Comparison of ENCODE assay signal across 13 mouse cellular contexts in the genomic region with DNA sequence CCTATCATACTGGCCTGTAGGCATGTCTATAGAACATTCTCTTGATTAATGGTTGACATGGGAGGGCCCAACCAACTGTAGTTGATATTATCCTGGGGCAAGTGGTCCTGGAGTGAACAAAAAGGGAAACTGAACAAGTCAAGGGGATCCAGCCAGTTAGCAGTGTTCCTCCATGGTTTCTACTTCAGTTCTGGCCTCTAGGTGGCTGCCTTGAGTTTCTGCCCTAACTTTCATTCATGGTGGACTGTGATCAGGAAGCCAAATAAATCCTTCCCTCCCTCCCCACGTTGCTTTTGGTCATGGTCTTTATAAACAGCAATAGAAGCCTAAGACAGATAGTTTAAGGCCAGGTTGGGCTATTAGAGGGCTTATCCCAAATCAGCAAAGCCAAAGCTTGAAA. TPM values are rescaled to one million over a fixed set of nuclear protein-coding genes. Genes with fewer than 3 reads are reported as not detected.
DNase-seq lines count a peak whose midpoint lies in the region; ATAC-seq and TF ChIP-seq lines count a peak whose summit lies in the region.
"Had no signal": no experiment of that assay in that cellular context is flagged by ENCODE, and none has a peak within 500 bp of the region (broad histone marks: within the 10 kb centered on the region; RNA-seq: fewer than 3 reads in every experiment).

No protein-coding gene starts in this region.

- ATAC-seq in hindbrain, postnatal 0 days: no peak
- no peak for ATAC-seq in hindbrain, embryonic 16.5 days
- ATAC-seq in G1E (ENCODE audit: extremely low read depth, insufficient number of reproducible peaks, low FRiP score, poor library complexity, severe bottlenecking): no peak
- no peak for ATAC-seq in erythroblast, adult 5-6 weeks (replicated peaks; ENCODE audit: low FRiP score, poor library complexity, severe bottlenecking)
- ATAC-seq in forebrain, embryonic 13.5 days: no peak

- H3K4me2 ChIP-seq in hindbrain, postnatal 0 days (ENCODE audit: low read depth, low read length): no peak overlapping the region
- H3K4me2 ChIP-seq in hindbrain, embryonic 16.5 days (ENCODE audit: low read length): no peak overlapping the region
- no peak overlapping the region for H3K4me2 ChIP-seq in forebrain, embryonic 13.5 days
- H3K4me2 ChIP-seq: hindbrain, embryonic 12.5 days had no signal

- no peaks in the 10 kb centered on the region; the same call in 1 of the 2 replicates for H3K27me3 ChIP-seq in hindbrain, postnatal 0 days (ENCODE audit: insufficient read depth, low read length)
- H3K27me3 ChIP-seq in hindbrain, embryonic 16.5 days (replicated peaks; ENCODE audit: control insufficient read depth, insufficient read depth, low read length): no peaks in the 10 kb centered on the region; the same call in none of the 2 replicates
- peaks cover 18% of the 10 kb centered on the region for H3K27me3 ChIP-seq in G1E (ENCODE audit: insufficient read depth, low read length)
- H3K27me3 ChIP-seq in forebrain, embryonic 13.5 days: peaks cover 32% of the 10 kb centered on the region

- H3K4me1 ChIP-seq in hindbrain, postnatal 0 days (ENCODE audit: insufficient read depth, low read length): 0 out of 2 replicates have a peak, but pooled peaks cover 3% of the 10 kb centered on the region
- H3K4me1 ChIP-seq in hindbrain, embryonic 16.5 days (ENCODE audit: control insufficient read depth, insufficient read depth, low read depth, low read length): peaks cover 7% of the 10 kb centered on the region
- no peaks in the 10 kb centered on the region for H3K4me1 ChIP-seq in G1E (ENCODE audit: insufficient read depth, low read depth, low read length)
- H3K4me1 ChIP-seq in forebrain, embryonic 13.5 days: peaks cover 14% of the 10 kb centered on the region

- intact Hi-C loops in left cerebral cortex, postnatal 36 days (cut with DNase I): loop anchor here (1.0 to 5.0 kb wide), 4 partner anchors 63 to 268 kb away; a partner anchor contains a TSS

- H3K9ac ChIP-seq in hindbrain, postnatal 0 days (replicated peaks; ENCODE audit: low read length): no peak overlapping the region
- H3K9ac ChIP-seq in hindbrain, embryonic 16.5 days (ENCODE audit: low read depth, low read length): no peak overlapping the region
- H3K9ac ChIP-seq in forebrain, embryonic 13.5 days: no peak overlapping the region
- H3K9ac ChIP-seq: hindbrain, embryonic 12.5 days had no signal

- no peak overlapping the region for H3K27ac ChIP-seq in hindbrain, postnatal 0 days
- no peak overlapping the region for H3K27ac ChIP-seq in hindbrain, embryonic 16.5 days (ENCODE audit: low read depth, low read length)
- no peak overlapping the region for H3K27ac ChIP-seq in forebrain, embryonic 13.5 days
- H3K27ac ChIP-seq: hindbrain, embryonic 12.5 days had no signal

- H3K9me3 ChIP-seq in hindbrain, postnatal 0 days (ENCODE audit: low read length): no peaks in the 10 kb centered on the region
- no peaks in the 10 kb centered on the region for H3K9me3 ChIP-seq in hindbrain, embryonic 16.5 days (ENCODE audit: control insufficient read depth, low read length)
- no peaks in the 10 kb centered on the region for H3K9me3 ChIP-seq in G1E (replicated peaks)
- H3K9me3 ChIP-seq in forebrain, embryonic 13.5 days (replicated peaks): no peaks in the 10 kb centered on the region
- H3K9me3 ChIP-seq: hindbrain, embryonic 12.5 days had no signal

- H3K4me3 ChIP-seq in hindbrain, postnatal 0 days (ENCODE audit: low read length): no peak overlapping the region
- H3K4me3 ChIP-seq in hindbrain, embryonic 16.5 days (ENCODE audit: low read length): no peak overlapping the region
- H3K4me3 ChIP-seq in G1E (ENCODE audit: low read depth, low read length): no peak overlapping the region
- H3K4me3 ChIP-seq in forebrain, embryonic 13.5 days: no peak overlapping the region
- H3K4me3 ChIP-seq: hindbrain, embryonic 12.5 days had no signal

- DNase-seq in hindbrain, postnatal 0 days (ENCODE audit: low spot score): no peak
- DNase-seq in A20 (ENCODE audit: low read depth, low spot score): peak; percentile 52
- no peak for DNase-seq in G1E (ENCODE audit: low spot score)
- DNase-seq in lung, postnatal 14 days: peak; percentile 20
- DNase-seq in left cerebral cortex, postnatal 36 days (ENCODE audit: low spot score in 2 of 2): no peak
- DNase-seq: adrenal gland, postnatal 25 days; midbrain, embryonic 14.5 days had no signal

- TF ChIP-seq CTCF in hindbrain, postnatal 0 days (IDR thresholded peaks at IDR 0.05; ENCODE audit: low read depth): peak; percentile 50
- 0 out of 2 replicates have a peak, but pooled peaks have one; percentile 7 for TF ChIP-seq CTCF in G1E (IDR thresholded peaks at IDR 0.05; ENCODE audit: low read depth, low read length)

- WGBS in hindbrain, postnatal 0 days: 16% methylated on average over 1 of the region's 1 CpGs
- WGBS in hindbrain, embryonic 16.5 days: 22% methylated on average over 1 of the region's 1 CpGs
- WGBS in forebrain, embryonic 13.5 days: 52% methylated on average over 1 of the region's 1 CpGs

- H3K36me3 ChIP-seq in hindbrain, postnatal 0 days (ENCODE audit: insufficient read depth, low read length): no peaks in the 10 kb centered on the region
- no peaks in the 10 kb centered on the region for H3K36me3 ChIP-seq in hindbrain, embryonic 16.5 days (ENCODE audit: control insufficient read depth, insufficient read depth, low read length)
- H3K36me3 ChIP-seq in G1E (replicated peaks): no peaks in the 10 kb centered on the region
- H3K36me3 ChIP-seq in forebrain, embryonic 13.5 days (ENCODE audit: poor library complexity, severe bottlenecking): no peaks in the 10 kb centered on the region
- H3K36me3 ChIP-seq: hindbrain, embryonic 12.5 days had no signal

RNA-seq across cellular contexts. Expression of a gene that starts 3.5 kb away (rescaled TPM):
- total RNA-seq in hindbrain, postnatal 0 days (2014; rRNA removed): 5.7 and 10.3 TPM in 2 replicates
- 0.81 and 1.0 TPM in 2 replicates for polyA plus RNA-seq in hindbrain, postnatal 0 days (2015; fragmentation: Nextera tagmentation; extraction: Ambion mirVana)
- 0.81 and 0.97 TPM in 2 replicates for polyA plus RNA-seq in hindbrain, embryonic 16.5 days (2015; fragmentation: Nextera tagmentation; extraction: Ambion mirVana)
- total RNA-seq in G1E (2014; fragmentation: Nextera tagmentation) (not detected in 2 replicates), G1E (2017) (0.17 and 0.22 TPM in 2 replicates)
- not detected in 2 replicates for polyA plus RNA-seq in G1E (2012)
- total RNA-seq in erythroblast, adult 5-6 weeks (2015; ENCODE audit: low replicate concordance): 0.42 TPM in 1 of 2 replicates, not detected in the other
- total RNA-seq in erythroblast, adult 5-6 weeks (2017; ENCODE audit: low replicate concordance): not detected in 2 replicates
- polyA plus RNA-seq in forebrain, embryonic 13.5 days (2015; fragmentation: Nextera tagmentation; extraction: Ambion mirVana): 0.55 and 0.81 TPM in 2 replicates
- 10 to 100 TPM; 14.5 to 18.7 TPM for total RNA-seq in left cerebral cortex, postnatal 36 days (2021)
- total RNA-seq: common myeloid progenitor, adult 5-6 weeks had no signal
- polyA plus RNA-seq: limb, embryonic 11.5 days had no signal

Comparison
In these comparisons a context has a peak if more than half of its experiments do, and no peak if none do; other contexts are left out.
1. DNase-seq: peak in A20 (single experiment) and lung, postnatal 14 days (single experiment); none in hindbrain, postnatal 0 days (single experiment), G1E (single experiment) and left cerebral cortex, postnatal 36 days (0 of 2).